Mouse (Mus musculus) heart, embryonic 13.5 days (tissue): ENCODE measurements at regions not wholly inside any gene's neighbourhood (a gene's known extent, or its start where the extent isn't known, plus 50 kb on each side); places are given as distances from the start of the nearest gene placed in this dataset.
"Not testable (repeated sequence)": the region's sequence is repeated elsewhere in the genome, so short reads cannot be mapped to it uniquely, and the experiment has no call there.

Experiments used
- ATAC-seq: fragments of 200-750 bp; cut with Nextera tagmentation; 2 replicates; pipeline ENCODE4 v1.8.0; 2017; ENCODE audit warnings: moderate TSS enrichment; ENCODE audit not compliant: insufficient number of reproducible peaks, low FRiP score, low TSS enrichment; ENCODE audit errors: extremely low read depth
- H3K27ac ChIP-seq: fragments of 300-500 bp; sonication (generic); replicated peaks from 2 replicates; pipeline ENCODE4 v1.5.1; 2015; ENCODE audit warnings: moderate library complexity, mild to moderate bottlenecking, inconsistent platforms
- H3K27me3 ChIP-seq: fragments of 300-500 bp; sonication (generic); replicated peaks from 2 replicates; pipeline ENCODE4 v1.6.1; 2015; ENCODE audit warnings: mild to moderate bottlenecking, inconsistent platforms
- H3K36me3 ChIP-seq: fragments of 300-500 bp; sonication (generic); 2 replicates; pipeline ENCODE4 v1.6.1; 2015; ENCODE audit warnings: mild to moderate bottlenecking, inconsistent platforms
- H3K4me1 ChIP-seq: fragments of 300-500 bp; sonication (generic); 2 replicates; pipeline ENCODE4 v1.6.1; 2015; ENCODE audit warnings: inconsistent platforms
- H3K4me2 ChIP-seq: fragments of 300-500 bp; sonication (generic); 2 replicates; pipeline ENCODE4 v1.6.1; 2015; ENCODE audit warnings: inconsistent platforms, mild to moderate bottlenecking, moderate library complexity
- H3K4me3 ChIP-seq: fragments of 300-500 bp; sonication (generic); 2 replicates; pipeline ENCODE4 v1.5.1; 2015; ENCODE audit warnings: moderate library complexity, mild to moderate bottlenecking, inconsistent platforms
- H3K9ac ChIP-seq: fragments of 300-500 bp; sonication (generic); 2 replicates; pipeline ENCODE4 v1.6.1; 2015; ENCODE audit warnings: inconsistent platforms, mild to moderate bottlenecking, moderate library complexity
- H3K9me3 ChIP-seq: fragments of 300-500 bp; sonication (generic); 2 replicates; pipeline ENCODE4 v1.6.1; 2016; ENCODE audit warnings: inconsistent platforms
- WGBS: fragments of 180-500 bp; shearing (Covaris S2); methylation state at CpG from one replicate; pipeline ENCODE4 v1.1.7; 2015; ENCODE audit warnings: mixed read lengths; 5-methylcytosine and 5-hydroxymethylcytosine counted together

DNA sequence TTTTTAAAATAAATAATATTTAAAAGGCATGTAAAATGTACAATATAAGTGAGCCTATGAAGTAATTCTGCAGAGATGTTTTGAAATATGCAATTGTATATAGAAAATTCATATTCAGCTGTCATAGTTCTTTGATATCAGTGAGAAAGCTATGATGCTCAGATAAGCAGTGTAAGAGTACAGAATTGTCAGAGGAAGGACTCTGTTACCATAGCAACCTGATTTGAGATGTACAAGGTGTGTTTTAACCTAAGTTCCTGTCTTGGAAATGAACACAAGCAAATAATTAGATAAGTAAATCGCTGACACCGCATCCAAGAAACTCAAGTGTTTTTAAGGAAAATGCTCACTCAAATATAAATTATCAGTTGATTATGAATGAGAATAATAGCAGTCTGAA, 271.8 kb downstream of the Gabrg2 start:
- ATAC-seq: no peak
- Histone ChIP-seq H3K9me3 (no peaks in the 10 kb centered on the region), H3K4me3 (no peak overlapping the region), H3K9ac (no peak overlapping the region), H3K4me1 (no peaks in the 10 kb centered on the region), H3K27me3 (no peaks in the 10 kb centered on the region), H3K27ac (no peak overlapping the region), H3K36me3 (no peaks in the 10 kb centered on the region), H3K4me2 (no peak overlapping the region)
- WGBS: 91% methylated on average over 2 of the region's 2 CpGs

DNA sequence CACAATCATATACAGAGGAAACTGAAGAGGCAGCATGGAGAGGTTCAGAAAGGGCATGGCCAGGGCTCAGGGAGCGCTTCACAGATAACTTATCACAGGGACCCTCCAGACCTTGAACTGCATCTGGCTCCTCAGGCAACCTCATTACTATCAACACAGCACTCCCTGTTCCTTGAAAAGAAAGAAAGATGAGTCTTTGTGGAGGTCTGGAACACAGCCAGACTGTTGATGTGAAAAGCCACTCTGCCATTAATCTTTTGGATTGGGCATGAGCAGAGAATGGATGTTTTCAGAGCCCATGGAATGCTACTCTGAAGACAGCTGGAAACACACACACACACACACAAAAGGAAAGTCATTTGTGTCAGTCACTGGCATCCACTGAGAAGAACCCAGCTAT, 284.0 kb downstream of the Gabrg2 start:
- Histone ChIP-seq H3K27me3 (no peaks in the 10 kb centered on the region), H3K4me3 (no peak overlapping the region), H3K9ac (no peak overlapping the region), H3K4me1 (no peaks in the 10 kb centered on the region), H3K27ac (no peak overlapping the region), H3K36me3 (no peaks in the 10 kb centered on the region), H3K4me2 (no peak overlapping the region), H3K9me3 (no peaks in the 10 kb centered on the region)
- 34% methylated on average over 1 of the region's 1 CpGs for WGBS
- ATAC-seq: no peak

DNA sequence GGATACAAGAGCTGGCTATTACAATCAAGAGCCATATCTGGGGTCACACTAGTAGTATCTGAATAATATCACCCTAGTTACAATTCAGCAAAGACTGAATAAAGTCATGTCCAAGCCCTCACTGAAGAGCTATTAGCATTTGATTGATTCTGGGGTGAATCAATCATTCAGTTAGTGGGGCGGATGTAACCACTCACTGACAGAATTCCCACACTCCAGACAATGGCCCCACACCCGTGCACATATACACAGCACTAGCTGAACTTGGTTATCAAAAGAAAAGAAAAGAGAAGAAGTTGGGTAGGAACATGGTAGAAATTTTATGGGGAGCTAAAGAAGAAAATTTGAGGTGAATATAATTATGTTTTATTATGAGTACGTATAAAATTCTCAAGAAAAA, 310.0 kb downstream of the Gabrg2 start:
- no peak for ATAC-seq
- Histone ChIP-seq H3K27ac (no peak overlapping the region), H3K9me3 (no peaks in the 10 kb centered on the region), H3K9ac (no peak overlapping the region), H3K27me3 (no peaks in the 10 kb centered on the region), H3K4me1 (no peaks in the 10 kb centered on the region), H3K36me3 (no peaks in the 10 kb centered on the region), H3K4me3 (no peak overlapping the region), H3K4me2 (no peak overlapping the region)
- 71% methylated on average over 3 of the region's 3 CpGs for WGBS

DNA sequence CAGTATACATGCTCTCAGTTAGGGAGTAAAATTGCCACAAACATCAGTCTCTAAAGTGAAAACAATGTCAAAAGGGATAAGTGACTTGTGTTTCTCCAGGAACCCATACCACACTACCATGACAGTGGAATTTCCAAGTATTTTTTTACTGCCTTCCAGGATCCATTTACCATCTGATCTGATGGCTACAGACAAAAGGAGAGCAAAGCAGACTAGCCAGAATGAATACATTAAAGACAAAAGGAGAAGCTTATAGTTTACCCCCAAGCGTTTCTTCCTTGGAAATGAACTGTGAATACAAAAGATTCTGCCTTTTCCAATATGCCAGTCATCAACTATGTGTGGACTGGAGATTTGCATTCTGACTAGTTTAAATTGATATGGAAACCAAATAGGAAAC, 317.7 kb downstream of the Gabrg2 start:
- ATAC-seq: no peak
- 65% methylated on average over 1 of the region's 1 CpGs for WGBS
- no peak overlapping the region for H3K4me2 ChIP-seq
- H3K9me3 ChIP-seq: no peaks in the 10 kb centered on the region
- H3K27me3 ChIP-seq: no peaks in the 10 kb centered on the region
- no peaks in the 10 kb centered on the region for H3K36me3 ChIP-seq
- no peaks in the 10 kb centered on the region for H3K4me1 ChIP-seq
- no peak overlapping the region for H3K4me3 ChIP-seq
- no peak overlapping the region for H3K9ac ChIP-seq
- H3K27ac ChIP-seq: no peak overlapping the region

DNA sequence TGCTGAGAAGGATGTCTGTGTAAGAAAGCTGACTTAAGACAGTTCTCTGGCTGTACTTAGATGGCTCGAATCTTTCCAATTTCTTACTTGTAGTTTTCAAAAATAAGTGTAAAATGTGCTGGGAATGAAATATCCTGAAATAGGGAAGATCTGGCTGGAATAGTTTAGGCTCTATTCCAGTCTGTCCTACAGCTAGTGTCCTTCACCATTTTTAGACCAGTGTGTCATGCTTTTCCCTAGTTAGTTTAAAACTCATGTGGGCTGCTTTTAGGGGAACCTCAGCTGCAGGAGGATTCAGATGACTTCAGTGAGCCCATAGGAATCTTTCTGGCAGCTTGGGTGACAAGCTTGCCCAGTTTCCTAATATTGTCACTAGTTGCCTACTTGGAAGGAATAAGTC, 348.1 kb downstream of the Gabrg2 start:
- H3K27ac ChIP-seq: no peak overlapping the region
- no peaks in the 10 kb centered on the region for H3K27me3 ChIP-seq
- H3K4me3 ChIP-seq: no peak overlapping the region
- no peaks in the 10 kb centered on the region for H3K4me1 ChIP-seq
- no peak overlapping the region for H3K9ac ChIP-seq
- H3K4me2 ChIP-seq: no peak overlapping the region
- 58% methylated on average over 1 of the region's 1 CpGs for WGBS
- no peaks in the 10 kb centered on the region for H3K9me3 ChIP-seq
- no peak for ATAC-seq
- no peaks in the 10 kb centered on the region for H3K36me3 ChIP-seq

DNA sequence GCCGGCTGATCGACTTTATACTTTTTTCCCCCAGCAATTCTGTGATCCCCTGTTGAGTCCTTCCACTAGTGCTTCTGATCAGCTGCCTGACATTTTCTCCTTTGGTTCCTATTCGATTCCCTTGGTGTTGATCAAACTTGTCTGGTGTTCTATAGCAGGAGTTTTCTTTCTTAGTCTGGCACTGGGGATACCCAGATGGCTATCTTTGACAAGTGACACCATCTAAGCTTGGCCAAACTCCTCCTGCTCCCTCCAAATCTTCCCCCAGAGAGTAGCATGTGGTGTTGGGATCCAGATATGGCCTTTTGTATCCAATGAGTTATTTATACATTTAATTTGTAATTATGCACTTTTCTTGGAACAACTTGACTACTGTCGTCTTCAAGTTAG, 355.2 kb downstream of the Gabrg2 start:
- no peaks in the 10 kb centered on the region for H3K36me3 ChIP-seq
- H3K9me3 ChIP-seq: no peaks in the 10 kb centered on the region
- peak overlapping the region; percentile 4; the same call in 1 of the 2 replicates for H3K4me2 ChIP-seq
- no peaks in the 10 kb centered on the region for H3K27me3 ChIP-seq
- H3K27ac ChIP-seq: 0 out of 2 replicates have a peak overlapping the region, but pooled peaks have one; percentile 15
- H3K4me1 ChIP-seq: peaks cover 7% of the 10 kb centered on the region
- no peak overlapping the region for H3K4me3 ChIP-seq
- H3K9ac ChIP-seq: no peak overlapping the region
- 30% methylated on average over 4 of the region's 4 CpGs for WGBS
- ATAC-seq: no peak

DNA sequence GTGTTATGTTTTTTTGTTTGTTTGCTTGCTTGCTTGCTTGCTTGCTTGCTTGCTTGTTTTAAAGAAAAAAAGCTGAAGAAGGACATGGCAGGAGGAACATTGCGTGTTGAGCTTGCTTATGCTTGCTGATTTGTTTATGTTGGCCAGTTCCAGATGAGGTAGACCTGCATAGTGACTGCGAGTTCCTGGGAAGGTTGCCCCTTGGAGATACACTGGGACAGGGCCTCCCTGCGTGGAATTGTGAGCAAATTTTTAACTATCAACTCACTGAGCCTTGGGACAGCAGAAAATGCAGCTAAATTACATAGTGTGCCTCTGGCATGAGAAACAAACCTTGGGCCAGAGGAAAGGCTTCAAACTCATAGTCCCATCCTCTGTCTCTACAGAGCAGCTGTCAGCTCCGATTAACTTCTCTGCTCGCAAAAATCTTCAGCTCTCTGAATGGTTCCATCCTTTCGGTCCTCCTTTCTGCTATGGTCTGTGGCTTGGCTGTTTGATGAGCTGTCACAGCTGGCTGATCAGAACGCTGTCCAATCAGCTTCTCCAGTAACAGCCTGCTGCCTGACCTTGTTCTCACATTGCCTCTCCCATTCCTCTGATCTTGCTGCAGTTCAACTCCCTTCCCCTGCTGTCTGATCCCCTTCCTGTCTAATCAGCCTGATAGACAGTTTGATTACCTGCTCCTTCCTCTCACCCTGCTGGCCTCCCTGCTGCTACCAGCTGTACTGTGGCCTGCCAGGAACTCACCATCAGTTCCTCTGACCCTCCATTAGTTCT, 355.7 kb downstream of the Gabrg2 start:
- Histone ChIP-seq H3K27me3 (no peaks in the 10 kb centered on the region), H3K4me1 (peaks cover 7% of the 10 kb centered on the region), H3K4me3 (no peak overlapping the region), H3K9me3 (no peaks in the 10 kb centered on the region), H3K27ac (0 out of 2 replicates have a peak overlapping the region, but pooled peaks have one; percentile 15), H3K9ac (no peak overlapping the region), H3K36me3 (no peaks in the 10 kb centered on the region), H3K4me2 (peak overlapping the region; percentile 4; the same call in 1 of the 2 replicates)
- no peak for ATAC-seq
- 25% methylated on average over 7 of the region's 7 CpGs for WGBS

DNA sequence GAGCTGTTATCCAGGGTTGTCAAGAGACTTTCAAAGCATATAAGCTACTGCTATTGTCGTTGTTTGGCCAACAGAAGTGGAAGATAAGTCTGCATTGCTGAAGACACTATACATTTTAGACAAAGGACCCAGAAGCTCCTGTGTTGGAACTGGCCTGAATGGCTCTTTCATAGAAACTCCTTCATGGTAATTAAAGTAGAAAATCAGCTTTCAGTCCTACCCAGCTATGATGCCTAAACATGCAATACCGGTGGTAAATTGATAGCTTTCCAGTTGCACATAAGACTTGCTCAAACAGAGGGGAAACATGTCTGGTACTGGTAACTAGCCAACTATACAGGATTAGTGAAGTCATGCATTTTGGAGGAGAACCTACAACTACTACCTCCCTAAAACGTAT, 356.6 kb downstream of the Gabrg2 start:
- 77% methylated on average over 3 of the region's 3 CpGs for WGBS
- no peak for ATAC-seq

DNA sequence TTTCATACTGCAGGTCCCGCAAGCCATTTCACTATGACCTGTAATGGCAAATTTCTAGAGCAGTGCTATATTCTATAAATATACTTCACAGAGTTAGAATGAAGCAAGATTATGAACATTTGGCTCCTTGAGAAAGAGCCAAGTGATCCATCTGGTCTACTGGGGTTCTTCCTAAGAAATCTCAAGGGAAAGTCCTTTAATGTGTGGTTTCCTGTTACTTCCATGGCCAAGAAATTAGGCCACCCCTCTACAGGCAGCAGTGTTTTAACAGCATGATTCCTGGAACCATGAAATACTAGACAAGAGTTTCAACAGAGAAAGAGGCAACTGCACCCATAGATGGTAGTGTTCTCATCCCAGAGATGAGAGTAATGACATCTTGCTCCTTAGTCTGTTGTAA, 401.7 kb downstream of the Gabrg2 start:
- H3K9ac ChIP-seq: no peak overlapping the region
- no peak overlapping the region for H3K4me3 ChIP-seq
- H3K4me2 ChIP-seq: no peak overlapping the region
- H3K4me1 ChIP-seq: peaks cover 3% of the 10 kb centered on the region; the same call in 1 of the 2 replicates
- ATAC-seq: no peak
- H3K36me3 ChIP-seq: no peaks in the 10 kb centered on the region
- 83% methylated on average over 1 of the region's 1 CpGs for WGBS
- H3K9me3 ChIP-seq: no peaks in the 10 kb centered on the region
- no peak overlapping the region for H3K27ac ChIP-seq
- no peaks in the 10 kb centered on the region for H3K27me3 ChIP-seq

More for the DNA sequence above, 356.6 kb downstream of the Gabrg2 start:
- Histone ChIP-seq H3K36me3 (no peaks in the 10 kb centered on the region), H3K4me3 (no peak overlapping the region), H3K27me3 (no peaks in the 10 kb centered on the region), H3K9ac (no peak overlapping the region), H3K27ac (no peak overlapping the region), H3K4me1 (peaks cover 7% of the 10 kb centered on the region), H3K9me3 (no peaks in the 10 kb centered on the region), H3K4me2 (no peak overlapping the region)

DNA sequence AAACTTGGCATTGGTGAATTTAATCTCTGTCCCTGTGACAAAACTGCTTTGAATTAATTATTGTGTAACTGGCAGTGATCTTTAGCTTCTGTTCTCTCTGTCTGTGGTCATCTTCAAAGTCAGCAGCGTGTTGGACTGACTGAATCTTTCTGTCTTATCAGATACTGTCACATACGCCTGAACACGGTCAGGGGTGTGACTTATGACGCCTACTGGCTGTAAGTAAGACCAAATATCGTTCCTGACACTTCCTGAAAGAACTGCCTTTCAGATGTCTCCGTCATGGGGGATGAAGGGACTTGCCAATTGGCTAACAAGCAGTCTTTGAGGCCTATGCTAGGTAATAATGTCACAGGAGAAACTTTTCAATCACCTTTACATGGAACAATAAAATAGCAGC, 402.2 kb downstream of the Gabrg2 start:
- H3K27me3 ChIP-seq: no peaks in the 10 kb centered on the region
- no peaks in the 10 kb centered on the region for H3K36me3 ChIP-seq
- H3K9ac ChIP-seq: no peak overlapping the region
- no peak overlapping the region for H3K4me3 ChIP-seq
- 46% methylated on average over 6 of the region's 6 CpGs for WGBS
- ATAC-seq: no peak
- no peaks in the 10 kb centered on the region for H3K9me3 ChIP-seq
- H3K27ac ChIP-seq: no peak overlapping the region
- H3K4me1 ChIP-seq: peaks cover 3% of the 10 kb centered on the region; the same call in 1 of the 2 replicates
- H3K4me2 ChIP-seq: no peak overlapping the region

DNA sequence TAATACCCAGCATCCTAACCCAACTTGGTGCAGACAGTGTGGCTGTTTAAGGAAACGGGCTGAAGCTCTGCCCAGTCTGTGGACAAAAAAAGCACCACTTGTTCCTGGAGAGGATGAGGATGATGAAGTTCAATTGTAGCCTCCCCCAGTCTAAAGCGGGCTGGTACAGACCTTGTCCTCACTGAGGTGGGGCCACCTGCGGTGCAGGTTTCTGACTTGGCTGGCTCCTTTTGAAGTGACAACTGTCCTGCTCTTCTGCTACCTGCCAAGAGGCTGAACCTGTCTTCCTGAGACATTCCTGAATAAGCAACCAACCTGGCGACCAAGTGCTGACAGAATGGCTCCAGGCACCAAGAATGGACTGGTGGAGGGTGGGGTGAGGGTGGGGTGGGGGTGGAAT, 409.2 kb downstream of the Gabrg2 start:
- H3K27ac ChIP-seq, H3K9me3 ChIP-seq, H3K36me3 ChIP-seq, ATAC-seq, H3K27me3 ChIP-seq, H3K9ac ChIP-seq, H3K4me1 ChIP-seq, H3K4me3 ChIP-seq, H3K4me2 ChIP-seq: not testable (repeated sequence)
- WGBS: 49% methylated on average over 4 of the region's 4 CpGs
